Mouse (Mus musculus) bone marrow macrophage, adult 2 months (primary cell): ENCODE data around the gene Ttc7b. TPM values are rescaled to one million over a fixed set of nuclear protein-coding genes. Genes with fewer than 3 reads are reported as not detected.

Source experiments
- H3K27ac ChIP-seq: 2 replicates; pipeline ENCODE4 v1.5.1; 2012; ENCODE audit warnings: low read depth, low read length; ENCODE audit not compliant: insufficient read depth
- H3K4me1 ChIP-seq: 2 replicates; pipeline ENCODE4 v1.6.1; 2012; ENCODE audit warnings: low read length; ENCODE audit not compliant: control insufficient read depth, insufficient read depth
- H3K4me3 ChIP-seq: 2 replicates; pipeline ENCODE4 v1.5.1; 2012; ENCODE audit warnings: mild to moderate bottlenecking, low read length, moderate library complexity; ENCODE audit not compliant: insufficient read depth
- CTCF ChIP-seq: IDR thresholded peaks from 2 replicates; pipeline ENCODE4 v1.5.1; 2012; ENCODE audit warnings: low read depth, mild to moderate bottlenecking, low read length, moderate library complexity
- POLR2A ChIP-seq: IDR thresholded peaks from 2 replicates; pipeline ENCODE4 v1.6.1; 2012; ENCODE audit warnings: mild to moderate bottlenecking, low read depth, low read length, borderline replicate concordance
- polyA plus RNA-seq: library from polyadenylated mRNA; stranded (reverse); fragments of >200 nt; gene quantifications from 2 replicates; pipeline ENCODE4 v1.2.4, GENCODE M21; 2012; ENCODE audit not compliant: missing spikeins, insufficient read depth, insufficient read length

Gene Ttc7b
- polyA plus RNA-seq, 1 experiment, result 18.8 TPM

GRCm38 (mm10) chr12:100445271-100445670 is 75.4 kb downstream of the Ttc7b start:
- TF ChIP-seq POLR2A, result no peak
- no peak for TF ChIP-seq CTCF
- Histone ChIP-seq H3K4me1 (peaks cover 61% of the 10 kb centered on the region), H3K4me3 (no peak overlapping the region), H3K27ac (peak overlapping the region; percentile 91)

GRCm38 (mm10) chr12:100444671-100445165 is 75.9 kb downstream of the Ttc7b start:
- TF ChIP-seq CTCF (0 out of 2 replicates have a peak, but pooled peaks have one; percentile 5), POLR2A (no peak)
- Histone ChIP-seq H3K27ac (peak overlapping the region; percentile 91), H3K4me1 (peaks cover 66% of the 10 kb centered on the region), H3K4me3 (no peak overlapping the region)

- H3K4me3 ChIP-seq, result no peak overlapping the region
- TF ChIP-seq CTCF (no peak), POLR2A (no peak)
- H3K4me1 ChIP-seq, result peaks cover 77% of the 10 kb centered on the region
- H3K27ac ChIP-seq, result no peak overlapping the region
These were observed 77.2 kb downstream of the Ttc7b start for GRCm38 (mm10) chr12:100443452-100443851.

GRCm38 (mm10) chr12:100441609-100442008 is 79.0 kb downstream of the Ttc7b start:
- Histone ChIP-seq H3K4me1 (peaks cover 78% of the 10 kb centered on the region), H3K4me3 (no peak overlapping the region), H3K27ac (no peak overlapping the region)
- TF ChIP-seq POLR2A (no peak), CTCF (no peak)

GRCm38 (mm10) chr12:100439883-100440282 is 80.7 kb downstream of the Ttc7b start:
- H3K4me1 ChIP-seq, result peaks cover 62% of the 10 kb centered on the region
- no peak for TF ChIP-seq CTCF
- TF ChIP-seq POLR2A, result no peak
- no peak overlapping the region for H3K4me3 ChIP-seq
- peak overlapping the region; percentile 91 for H3K27ac ChIP-seq

GRCm38 (mm10) chr12:100439145-100439755 is 81.4 kb downstream of the Ttc7b start:
- TF ChIP-seq CTCF, result no peak
- no peak for TF ChIP-seq POLR2A
- Histone ChIP-seq H3K4me3 (no peak overlapping the region), H3K27ac (peak overlapping the region; percentile 91), H3K4me1 (peaks cover 55% of the 10 kb centered on the region)

- TF ChIP-seq POLR2A (no peak), CTCF (no peak)
- Histone ChIP-seq H3K4me1 (peaks cover 48% of the 10 kb centered on the region), H3K27ac (peak overlapping the region; percentile 91), H3K4me3 (no peak overlapping the region)
These were observed 82.1 kb downstream of the Ttc7b start for GRCm38 (mm10) chr12:100438509-100438908.

GRCm38 (mm10) chr12:100437862-100438261 is 82.8 kb downstream of the Ttc7b start:
- no peak overlapping the region for H3K27ac ChIP-seq
- H3K4me3 ChIP-seq, result no peak overlapping the region
- H3K4me1 ChIP-seq, result peaks cover 45% of the 10 kb centered on the region
- TF ChIP-seq POLR2A, result no peak
- no peak for TF ChIP-seq CTCF

- H3K27ac ChIP-seq, result no peak overlapping the region
These were observed 84.9 kb downstream of the Ttc7b start for GRCm38 (mm10) chr12:100435763-100436162.

GRCm38 (mm10) chr12:100431830-100432229 is 88.8 kb downstream of the Ttc7b start:
- Histone ChIP-seq H3K4me3 (no peak overlapping the region), H3K27ac (no peak overlapping the region), H3K4me1 (peaks cover 31% of the 10 kb centered on the region)
- TF ChIP-seq CTCF (no peak), POLR2A (no peak)

More at GRCm38 (mm10) chr12:100435763-100436162, 84.9 kb downstream of the Ttc7b start:
- no peak for TF ChIP-seq CTCF
- no peak for TF ChIP-seq POLR2A
- H3K4me3 ChIP-seq, result no peak overlapping the region
- H3K4me1 ChIP-seq, result peaks cover 34% of the 10 kb centered on the region
